Mouse (Mus musculus) liver, embryonic 12.5 days (tissue): Measurements from ENCODE around the gene Smyd4. TPM values are rescaled to one million over a fixed set of nuclear protein-coding genes. Genes with fewer than 3 reads are reported as not detected.

Experiments
- microRNA-seq: library from miRNA; unstranded; fragments of <30 nt; microRNA quantifications from one replicate; pipeline ENCODE4, GENCODE M21; 2017
- polyA plus RNA-seq: library from polyadenylated mRNA; unstranded; fragments of >200 nt; fragmentation: Nextera tagmentation; extraction: Ambion mirVana; gene quantifications from 2 replicates; pipeline ENCODE4 v1.2.1, GENCODE M21; 2016

The Smyd4 gene
- polyA plus RNA-seq, 1 experiment from 2014 or later: 8.6 TPM

Small RNAs within 50 kb of the gene (microRNA-seq; reads per million reads assigned to microRNA genes)
- gene Gm47300: not detected

Other genes with a start within 250 kb of the Smyd4 start
- gene Hic1, start 178.9 kb upstream of the Smyd4 start, polyA plus RNA-seq: 4.6 and 5.8 TPM in 2 replicates
- gene Ovca2, start 169.6 kb upstream of the Smyd4 start, polyA plus RNA-seq: 17.6 and 17.9 TPM in 2 replicates
- gene Dph1, start 157.2 kb upstream of the Smyd4 start, polyA plus RNA-seq: 19.7 and 20.5 TPM in 2 replicates
- 1.2 and 1.3 TPM in 2 replicates for gene Rtn4rl1, start 154.7 kb upstream of the Smyd4 start, polyA plus RNA-seq
- 143 and 149 TPM in 2 replicates for gene Rpa1, start 109 bp upstream of the Smyd4 start, polyA plus RNA-seq
- 158 and 172 TPM in 2 replicates for gene Serpinf1, start 74.3 kb downstream of the Smyd4 start, polyA plus RNA-seq
- gene Serpinf2, start 91.2 kb downstream of the Smyd4 start, polyA plus RNA-seq: 351 and 375 TPM in 2 replicates
- gene Wdr81, start 106.3 kb downstream of the Smyd4 start, polyA plus RNA-seq: 24.8 and 25.0 TPM in 2 replicates
- 19.6 and 21.4 TPM in 2 replicates for gene Tlcd2, start 113.3 kb downstream of the Smyd4 start, polyA plus RNA-seq
- 46.6 and 47.9 TPM in 2 replicates for gene Prpf8, start 138.4 kb downstream of the Smyd4 start, polyA plus RNA-seq
- 0.89 and 1.2 TPM in 2 replicates for gene Rilp, start 161.7 kb downstream of the Smyd4 start, polyA plus RNA-seq
- 5.2 TPM in 2 replicates for gene Scarf1, start 165.1 kb downstream of the Smyd4 start, polyA plus RNA-seq
- 5.9 and 6.3 TPM in 2 replicates for gene Slc43a2, start 183.3 kb downstream of the Smyd4 start, polyA plus RNA-seq
- gene Pitpna, start 239.7 kb downstream of the Smyd4 start, polyA plus RNA-seq: 65.7 and 69.3 TPM in 2 replicates